Mouse (Mus musculus): ENCODE measurements around the gene Klhl3. TPM values are rescaled to one million over a fixed set of nuclear protein-coding genes. Genes with fewer than 3 reads are reported as not detected.

The Klhl3 gene
- 13.2 and 13.6 TPM in 2 replicates for polyA plus RNA-seq (2015; fragmentation: Nextera tagmentation; extraction: Ambion mirVana)

DNA sequence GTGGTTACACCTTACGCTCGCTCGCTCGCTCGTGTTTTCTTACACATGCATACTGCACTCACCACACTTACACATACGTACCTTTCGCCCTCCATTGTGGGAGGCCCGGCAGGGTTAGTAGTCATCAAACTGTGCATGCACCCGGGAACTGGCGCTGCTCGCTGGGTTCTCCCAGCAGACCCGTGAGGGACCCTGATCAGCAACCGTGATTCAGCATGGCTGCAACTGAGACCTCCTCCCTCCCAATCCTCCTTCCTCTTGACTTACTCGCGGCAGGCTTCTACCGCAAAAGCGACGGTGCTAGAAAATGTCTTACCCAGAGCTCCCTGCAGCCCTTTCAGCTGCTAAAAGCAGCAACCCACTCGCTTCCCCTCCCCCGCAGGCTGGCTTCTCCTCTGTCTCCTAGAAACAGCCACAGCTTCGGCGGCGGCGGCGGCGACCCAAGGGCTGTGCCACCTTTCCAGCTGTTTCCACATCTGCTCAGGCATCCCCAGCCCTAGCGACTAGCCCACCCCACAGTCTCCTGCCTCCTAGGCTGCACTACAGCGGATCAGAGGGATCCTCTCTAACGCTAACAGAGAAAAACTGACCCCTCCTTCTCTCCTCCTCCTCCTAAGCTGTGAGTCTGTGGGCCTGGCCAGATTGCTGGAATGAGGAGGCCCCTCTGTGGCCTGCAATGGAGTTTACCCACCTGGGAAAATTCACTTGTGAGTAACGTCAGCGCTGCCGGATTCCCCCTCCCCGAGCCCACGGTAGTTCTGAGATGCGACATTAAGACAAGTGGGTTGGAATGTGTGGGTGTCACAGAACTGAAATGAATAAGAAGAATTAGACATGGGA lies at the start of gene Klhl3:
Klhl3 (minus strand) TSS at position 532 of the 840 bp plus-strand sequence.
- Histone ChIP-seq H3K9me3 (ENCODE audit: control insufficient read depth, low read length) (no peaks in the 10 kb centered on the region), H3K36me3 (ENCODE audit: control insufficient read depth, insufficient read depth, low read length) (no peaks in the 10 kb centered on the region), H3K27ac (ENCODE audit: low read depth, low read length) (peak within 1 kb of the TSS; percentile 93), H3K9ac (ENCODE audit: low read depth, low read length) (peak within 1 kb of the TSS; percentile 74), H3K4me1 (ENCODE audit: control insufficient read depth, insufficient read depth, low read depth, low read length) (peaks cover 14% of the 10 kb centered on the region), H3K4me2 (ENCODE audit: low read length) (peak within 1 kb of the TSS; percentile 73), H3K4me3 (ENCODE audit: low read length) (peak within 1 kb of the TSS; percentile 64), H3K27me3 (replicated peaks; ENCODE audit: control insufficient read depth, insufficient read depth, low read length) (no peaks in the 10 kb centered on the region)
- ATAC-seq = peak; percentile 94
- under 1% methylated on average over 35 of the region's 35 CpGs for WGBS

DNA sequence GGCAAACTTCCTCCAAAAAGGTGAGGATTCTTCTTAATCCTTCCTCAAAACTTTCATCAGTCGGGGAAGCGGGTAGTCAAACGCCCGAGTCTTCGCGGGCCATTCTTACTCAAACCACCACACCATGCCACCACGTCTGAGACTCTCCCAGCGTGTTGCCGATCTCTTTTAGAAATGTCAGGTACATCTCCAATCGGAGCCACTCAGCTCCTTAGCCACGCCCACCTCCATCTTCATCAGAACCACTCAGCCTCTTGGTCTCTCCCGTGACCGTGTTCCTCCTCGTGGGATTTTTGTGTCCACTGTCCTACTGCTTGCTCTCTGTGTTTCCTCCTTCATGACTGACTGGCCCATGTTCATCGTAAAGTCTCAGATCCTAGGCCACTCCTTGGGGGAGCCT lies 47.4 kb upstream of the Klhl3 start:
- no peak overlapping the region for H3K4me3 ChIP-seq (ENCODE audit: low read length)
- H3K9ac ChIP-seq (ENCODE audit: low read depth, low read length) = no peak overlapping the region
- no peak overlapping the region for H3K4me2 ChIP-seq (ENCODE audit: low read length)
- H3K27ac ChIP-seq (ENCODE audit: low read depth, low read length) = no peak overlapping the region
- no peak for ATAC-seq
- 98% methylated on average over 15 of the region's 15 CpGs for WGBS
- H3K36me3 ChIP-seq (ENCODE audit: control insufficient read depth, insufficient read depth, low read length) = peaks cover 25% of the 10 kb centered on the region
- H3K9me3 ChIP-seq (ENCODE audit: control insufficient read depth, low read length) = no peaks in the 10 kb centered on the region
- no peaks in the 10 kb centered on the region for H3K27me3 ChIP-seq (replicated peaks; ENCODE audit: control insufficient read depth, insufficient read depth, low read length)
- H3K4me1 ChIP-seq (ENCODE audit: control insufficient read depth, insufficient read depth, low read depth, low read length) = peaks cover 7% of the 10 kb centered on the region

DNA sequence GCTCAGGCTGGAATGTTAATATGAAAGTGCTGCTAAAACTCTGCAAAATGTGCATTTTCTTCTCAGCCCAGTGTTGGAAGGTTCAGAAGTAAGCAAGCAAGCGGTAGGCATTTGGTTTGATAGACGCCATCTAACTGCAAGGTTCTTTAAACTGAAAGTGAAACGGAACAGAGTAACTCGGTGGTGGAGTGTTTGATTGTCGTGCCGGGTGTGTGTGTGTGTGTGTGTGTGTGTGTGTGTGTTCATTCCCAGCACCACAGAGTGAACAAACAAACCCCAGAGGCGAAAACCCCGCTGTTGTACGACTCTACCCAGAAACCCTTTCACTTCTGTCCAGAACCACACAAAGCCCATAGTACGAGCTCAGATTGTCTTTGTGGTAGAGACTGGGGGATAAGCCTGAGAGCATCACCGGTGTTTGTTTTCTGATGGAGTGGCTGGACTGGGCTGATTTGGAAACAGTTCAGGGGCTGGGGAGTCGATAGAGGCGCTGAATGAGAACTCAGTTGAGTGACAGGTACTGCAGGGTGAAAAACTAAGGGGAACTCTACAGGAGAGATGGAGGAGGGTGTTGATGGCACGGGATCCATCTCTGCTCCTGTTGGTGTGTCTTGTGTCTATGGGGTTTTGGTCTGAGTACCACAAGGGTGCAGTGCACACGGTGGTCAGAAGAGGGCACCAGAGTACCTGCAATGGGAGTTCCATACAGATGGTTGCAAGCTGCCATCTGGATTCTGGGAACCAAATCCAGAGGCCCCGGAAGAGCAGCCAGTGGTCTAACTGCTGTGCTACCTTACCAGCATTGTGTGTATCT lies 44.9 kb upstream of the Klhl3 start:
- peak; percentile 60 for ATAC-seq
- WGBS = 8% methylated on average over 16 of the region's 16 CpGs

DNA sequence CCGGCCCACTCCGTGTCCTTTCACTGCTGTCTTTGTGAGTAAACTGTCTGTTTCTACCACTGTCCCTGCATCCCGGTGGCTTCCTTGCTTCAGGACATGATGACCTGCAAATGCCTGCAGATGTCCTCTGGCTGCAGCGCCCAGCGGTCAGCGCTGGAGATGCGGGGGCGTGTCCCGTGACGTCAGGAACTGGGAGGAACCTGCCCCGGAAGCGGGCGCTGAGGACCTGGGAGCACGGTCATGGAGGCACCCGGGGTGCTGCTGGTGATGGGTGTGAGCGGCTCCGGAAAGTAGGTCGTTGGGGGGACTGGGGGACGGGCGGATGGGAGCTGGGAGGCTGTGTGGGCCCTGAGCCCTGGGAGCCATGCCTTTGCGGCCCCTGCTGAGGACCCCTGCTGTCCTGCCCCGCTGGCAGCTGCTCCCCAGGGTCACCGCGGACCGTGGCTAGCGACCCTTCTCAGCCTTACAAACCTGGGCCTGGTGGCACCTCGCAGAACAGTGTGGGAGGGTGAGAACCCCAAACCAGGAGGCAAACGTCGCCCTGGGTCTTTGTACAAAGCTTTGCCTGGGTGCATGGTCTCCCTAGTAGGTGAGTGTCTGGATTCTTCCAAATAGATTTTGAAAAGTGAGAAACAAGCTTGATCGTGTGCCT lies 44.2 kb upstream of the Klhl3 start, which contains the start of gene Idnk:
Idnk (plus strand) TSS at position 203 of the 652 bp plus-strand sequence.
- ATAC-seq = peak; percentile 87
- no peaks in the 10 kb centered on the region for H3K27me3 ChIP-seq (replicated peaks; ENCODE audit: control insufficient read depth, insufficient read depth, low read length)
- H3K27ac ChIP-seq (ENCODE audit: low read depth, low read length) = peak within 1 kb of the TSS; percentile 76
- peak within 1 kb of the TSS; percentile 88 for H3K4me3 ChIP-seq (ENCODE audit: low read length)
- peak within 1 kb of the TSS; percentile 92 for H3K9ac ChIP-seq (ENCODE audit: low read depth, low read length)
- peak within 1 kb of the TSS; percentile 98 for H3K4me2 ChIP-seq (ENCODE audit: low read length)
- under 1% methylated on average over 28 of the region's 30 CpGs for WGBS
- peaks cover 7% of the 10 kb centered on the region for H3K4me1 ChIP-seq (ENCODE audit: control insufficient read depth, insufficient read depth, low read depth, low read length)
- H3K9me3 ChIP-seq (ENCODE audit: control insufficient read depth, low read length) = no peaks in the 10 kb centered on the region; the same call in 1 of the 2 replicates
- H3K36me3 ChIP-seq (ENCODE audit: control insufficient read depth, insufficient read depth, low read length) = peaks cover 13% of the 10 kb centered on the region

More for the DNA sequence above, 44.9 kb upstream of the Klhl3 start:
- peak overlapping the region; percentile 76; the same call in 1 of the 2 replicates for H3K27ac ChIP-seq (ENCODE audit: low read depth, low read length)
- peaks cover 7% of the 10 kb centered on the region for H3K4me1 ChIP-seq (ENCODE audit: control insufficient read depth, insufficient read depth, low read depth, low read length)
- no peaks in the 10 kb centered on the region; the same call in 1 of the 2 replicates for H3K9me3 ChIP-seq (ENCODE audit: control insufficient read depth, low read length)
- peaks cover 19% of the 10 kb centered on the region for H3K36me3 ChIP-seq (ENCODE audit: control insufficient read depth, insufficient read depth, low read length)
- H3K4me2 ChIP-seq (ENCODE audit: low read length) = peak overlapping the region; percentile 98
- peak overlapping the region; percentile 88 for H3K4me3 ChIP-seq (ENCODE audit: low read length)
- H3K27me3 ChIP-seq (replicated peaks; ENCODE audit: control insufficient read depth, insufficient read depth, low read length) = no peaks in the 10 kb centered on the region
- H3K9ac ChIP-seq (ENCODE audit: low read depth, low read length) = peak overlapping the region; percentile 92

DNA sequence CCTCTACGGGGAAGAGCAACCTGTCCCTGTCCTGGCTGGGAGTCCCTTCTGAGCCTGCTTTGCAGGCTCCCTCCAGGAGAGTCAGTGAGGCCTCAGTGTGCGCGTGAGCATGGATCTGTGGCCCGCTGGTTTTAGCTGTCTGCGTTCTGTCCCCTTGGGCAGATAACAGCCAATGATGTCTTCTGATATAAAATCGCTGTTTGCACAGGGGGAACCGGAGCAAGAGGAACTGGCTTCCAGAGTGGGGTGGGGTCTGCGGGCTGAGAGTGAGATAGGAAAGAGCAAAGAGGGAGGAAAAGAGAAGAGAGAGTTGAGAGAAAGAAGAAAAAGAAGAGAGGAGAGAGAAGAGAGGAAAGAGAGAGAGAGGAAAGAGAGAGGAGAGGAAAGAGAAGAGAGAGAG lies 43.6 kb upstream of the Klhl3 start:
- Histone ChIP-seq H3K4me2 (ENCODE audit: low read length) (peak overlapping the region; percentile 98), H3K36me3 (ENCODE audit: control insufficient read depth, insufficient read depth, low read length) (peaks cover 13% of the 10 kb centered on the region), H3K4me1 (ENCODE audit: control insufficient read depth, insufficient read depth, low read depth, low read length) (peaks cover 7% of the 10 kb centered on the region), H3K4me3 (ENCODE audit: low read length) (peak overlapping the region; percentile 88), H3K9ac (ENCODE audit: low read depth, low read length) (peak overlapping the region; percentile 92), H3K27me3 (replicated peaks; ENCODE audit: control insufficient read depth, insufficient read depth, low read length) (no peaks in the 10 kb centered on the region), H3K9me3 (ENCODE audit: control insufficient read depth, low read length) (no peaks in the 10 kb centered on the region; the same call in 1 of the 2 replicates), H3K27ac (ENCODE audit: low read depth, low read length) (peak overlapping the region; percentile 76)
- peak; percentile 24; the same call in 1 of the 2 replicates for ATAC-seq
- 23% methylated on average over 8 of the region's 8 CpGs for WGBS

DNA sequence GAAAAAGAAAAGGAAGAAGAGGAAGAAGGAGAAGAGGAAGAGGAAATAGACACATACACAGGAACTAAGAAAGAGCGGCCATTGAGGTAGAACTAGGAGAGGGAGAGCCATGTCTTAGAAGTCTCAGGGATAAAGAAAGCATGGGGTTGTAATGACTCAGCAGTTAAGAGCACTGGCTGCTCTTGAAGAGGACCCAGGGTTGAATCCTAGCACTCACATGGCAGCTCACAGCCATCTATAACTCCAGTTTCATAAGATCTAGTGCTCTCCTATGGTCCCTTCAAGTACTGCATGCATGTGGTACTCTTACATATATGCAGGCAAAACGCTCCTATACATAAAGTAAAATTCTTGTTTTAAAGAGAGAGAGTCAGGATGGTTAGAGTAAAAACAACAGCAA lies 42.6 kb upstream of the Klhl3 start:
- Histone ChIP-seq H3K9me3 (ENCODE audit: control insufficient read depth, low read length) (no peaks in the 10 kb centered on the region; the same call in 1 of the 2 replicates), H3K4me3 (ENCODE audit: low read length) (no peak overlapping the region), H3K27me3 (replicated peaks; ENCODE audit: control insufficient read depth, insufficient read depth, low read length) (no peaks in the 10 kb centered on the region), H3K4me1 (ENCODE audit: control insufficient read depth, insufficient read depth, low read depth, low read length) (peaks cover 7% of the 10 kb centered on the region), H3K4me2 (ENCODE audit: low read length) (no peak overlapping the region), H3K27ac (ENCODE audit: low read depth, low read length) (no peak overlapping the region), H3K9ac (ENCODE audit: low read depth, low read length) (no peak overlapping the region), H3K36me3 (ENCODE audit: control insufficient read depth, insufficient read depth, low read length) (peaks cover 10% of the 10 kb centered on the region)
- ATAC-seq = no peak
- 94% methylated on average over 2 of the region's 2 CpGs for WGBS

DNA sequence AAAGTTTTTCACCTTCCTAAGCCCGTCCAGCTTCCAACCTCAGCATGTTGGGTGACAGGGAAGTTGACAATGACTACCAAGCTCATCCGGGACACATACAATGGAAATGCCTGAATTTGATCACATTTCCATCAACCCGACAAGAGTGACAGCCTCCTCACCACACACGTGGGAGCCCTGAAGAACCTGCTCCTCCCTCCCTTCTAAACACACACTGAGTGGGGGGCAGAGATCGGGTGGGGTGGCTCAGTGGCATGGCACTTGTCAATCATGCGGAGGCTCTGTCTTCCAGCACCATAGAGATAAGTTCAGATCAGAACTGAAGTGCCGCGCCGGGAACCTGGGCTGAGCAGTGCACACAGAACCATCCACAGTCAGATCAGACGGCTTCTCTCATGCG lies 37.0 kb upstream of the Klhl3 start:
- no peak for ATAC-seq
- Histone ChIP-seq H3K9me3 (ENCODE audit: control insufficient read depth, low read length) (no peaks in the 10 kb centered on the region; the same call in 1 of the 2 replicates), H3K27me3 (replicated peaks; ENCODE audit: control insufficient read depth, insufficient read depth, low read length) (no peaks in the 10 kb centered on the region), H3K4me3 (ENCODE audit: low read length) (no peak overlapping the region), H3K27ac (ENCODE audit: low read depth, low read length) (no peak overlapping the region), H3K4me1 (ENCODE audit: control insufficient read depth, insufficient read depth, low read depth, low read length) (no peaks in the 10 kb centered on the region), H3K36me3 (ENCODE audit: control insufficient read depth, insufficient read depth, low read length) (no peaks in the 10 kb centered on the region), H3K4me2 (ENCODE audit: low read length) (no peak overlapping the region), H3K9ac (ENCODE audit: low read depth, low read length) (no peak overlapping the region)
- WGBS = 77% methylated on average over 11 of the region's 11 CpGs

DNA sequence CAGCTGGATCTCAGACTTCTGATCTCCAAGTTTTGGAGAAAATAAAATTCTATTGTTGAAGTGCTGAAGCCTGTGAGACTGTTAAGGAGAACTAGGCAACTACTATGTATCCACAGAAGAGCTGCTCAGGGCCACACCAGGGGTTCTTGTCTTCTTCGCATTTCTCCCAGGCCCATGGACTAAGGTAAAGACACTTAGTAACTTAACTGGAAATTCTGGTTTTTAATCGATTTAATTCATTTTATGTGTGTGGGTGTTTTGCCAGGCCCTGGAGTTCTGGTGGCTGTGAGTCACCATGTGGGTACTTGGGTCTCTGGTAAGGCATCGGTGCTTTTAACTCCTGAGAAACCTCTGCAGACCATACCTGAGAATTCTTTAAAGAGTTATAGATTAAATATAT lies 36.2 kb upstream of the Klhl3 start:
- H3K4me1 ChIP-seq (ENCODE audit: control insufficient read depth, insufficient read depth, low read depth, low read length) = no peaks in the 10 kb centered on the region
- no peaks in the 10 kb centered on the region for H3K27me3 ChIP-seq (replicated peaks; ENCODE audit: control insufficient read depth, insufficient read depth, low read length)
- H3K27ac ChIP-seq (ENCODE audit: low read depth, low read length) = no peak overlapping the region
- WGBS = 88% methylated on average over 3 of the region's 3 CpGs
- no peak for ATAC-seq
- H3K9ac ChIP-seq (ENCODE audit: low read depth, low read length) = no peak overlapping the region
- no peak overlapping the region for H3K4me3 ChIP-seq (ENCODE audit: low read length)
- no peaks in the 10 kb centered on the region for H3K36me3 ChIP-seq (ENCODE audit: control insufficient read depth, insufficient read depth, low read length)
- H3K9me3 ChIP-seq (ENCODE audit: control insufficient read depth, low read length) = no peaks in the 10 kb centered on the region
- H3K4me2 ChIP-seq (ENCODE audit: low read length) = no peak overlapping the region

All from hindbrain, embryonic 16.5 days (tissue).